Mouse (Mus musculus) activated CD4-positive, CD25-positive, alpha-beta regulatory T cell, adult 4 months (primary cell): ENCODE results near the gene Gm5767. TPM values are rescaled to one million over a fixed set of nuclear protein-coding genes. Genes with fewer than 3 reads are reported as not detected.

Experiments
- ATAC-seq: one replicate; pipeline ENCODE4 v1.8.0; 2017
- polyA plus RNA-seq, 2 experiments: library from polyadenylated mRNA; unstranded; fragments of 100-300 nt; shearing (Covaris generic); gene quantifications; one replicate each; pipeline ENCODE4 v1.2.1; 2017

Gm5767 gene
- polyA plus RNA-seq, result not detected

DNA sequence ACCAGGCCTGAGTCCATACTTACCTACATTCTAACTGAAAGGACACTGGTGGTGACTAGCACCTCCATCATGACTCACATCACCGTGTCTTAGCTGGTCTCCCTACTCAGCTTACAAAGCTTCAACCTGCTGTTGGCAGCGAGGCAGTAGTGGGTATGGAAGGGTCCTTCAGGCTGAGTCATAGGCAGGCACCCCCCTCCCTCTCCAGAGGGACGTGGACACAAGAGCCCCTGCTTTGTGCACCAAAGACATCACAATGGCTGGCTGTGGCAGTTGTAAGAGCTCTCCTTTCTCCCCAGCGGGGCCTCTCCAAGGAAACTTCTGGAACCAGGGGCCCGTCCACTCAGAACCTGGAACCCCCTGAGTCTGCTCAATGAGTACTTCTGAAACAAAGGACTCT lies at the start of gene Gm5767:
Gm5767 (plus strand) TSS at position 301 of the 400 bp plus-strand sequence.
- ATAC-seq, result no peak

DNA sequence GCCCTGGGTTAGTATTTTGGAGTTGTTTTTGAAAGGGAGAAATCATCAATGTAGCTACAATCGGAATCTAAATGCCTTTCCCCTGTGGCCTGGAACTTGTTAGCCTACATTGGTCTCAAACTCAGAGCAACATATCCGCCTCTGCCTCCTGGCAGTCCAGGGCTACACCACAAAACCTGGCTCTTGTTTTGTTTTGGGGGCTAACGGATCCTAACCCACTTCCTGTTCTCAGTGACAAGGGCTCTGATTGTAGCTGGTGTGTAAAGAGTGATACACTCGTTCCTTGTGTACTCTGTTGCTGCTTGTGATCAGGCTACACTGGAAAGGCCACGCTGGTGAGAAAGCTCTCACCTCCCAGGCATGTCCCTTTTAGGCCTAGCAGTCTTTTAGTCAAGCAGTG lies 49.1 kb upstream of the Gm5767 start:
- no peak for ATAC-seq

DNA sequence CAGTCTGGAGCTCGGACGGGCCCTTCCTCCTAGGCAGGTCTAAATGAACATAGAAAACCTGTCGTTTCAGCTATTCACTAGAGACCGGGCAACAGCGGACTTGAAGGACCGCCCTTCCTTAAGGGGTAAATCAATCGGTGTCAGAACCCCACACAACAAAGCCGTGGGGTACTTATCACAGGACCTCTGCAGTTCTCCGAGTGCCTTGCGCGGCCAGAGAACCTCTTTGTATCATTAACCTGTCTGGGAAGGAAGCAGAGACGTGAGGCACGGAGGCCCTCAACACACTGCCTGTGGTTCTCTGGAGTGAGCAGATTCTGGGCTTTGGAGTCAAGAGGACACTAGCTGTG lies 43.7 kb upstream of the Gm5767 start:
- no peak for ATAC-seq

DNA sequence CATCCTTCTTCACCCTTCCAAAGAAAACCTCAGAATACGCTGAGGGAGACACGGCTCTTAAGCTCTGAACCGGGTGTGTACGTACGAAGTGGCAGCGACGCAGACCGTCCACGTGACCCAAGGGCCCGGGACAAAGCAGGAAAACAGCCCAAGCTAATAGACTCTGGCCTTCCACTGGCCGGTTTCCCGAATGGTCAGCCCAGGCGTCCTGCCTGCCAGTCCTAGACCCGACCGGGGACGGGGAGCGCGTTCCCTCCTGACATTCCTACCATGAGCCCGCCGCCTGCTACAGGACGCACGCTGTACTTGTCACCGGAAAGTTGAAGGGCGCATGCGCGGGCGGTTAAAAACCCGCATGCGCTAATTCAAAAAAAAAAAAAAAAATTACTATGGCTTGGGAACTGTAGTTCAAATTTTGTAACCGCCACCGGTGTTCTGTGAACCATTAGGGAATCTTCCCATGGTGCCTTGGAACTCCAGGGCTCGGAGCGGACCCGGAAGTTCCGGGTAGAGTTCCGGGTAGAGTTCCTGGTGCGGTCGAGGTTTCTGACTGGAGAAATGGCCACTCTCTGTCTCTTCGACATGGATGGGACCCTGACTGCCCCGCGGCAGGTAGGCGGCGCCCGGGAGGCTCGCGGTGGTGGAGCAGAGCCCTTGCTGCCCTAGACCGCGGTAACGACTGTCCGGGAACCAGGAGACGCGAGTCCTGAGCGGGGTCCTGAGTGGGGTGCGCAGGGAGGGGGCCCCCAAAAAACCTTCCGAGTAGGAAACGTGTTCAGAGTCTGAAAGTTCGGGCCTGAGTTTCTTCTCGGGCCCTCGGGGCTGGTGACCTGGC lies 43.1 kb upstream of the Gm5767 start, which contains the start of the genes Pmm2 and Tmem186:
Pmm2 (plus strand) TSS at position 458 of the 835 bp plus-strand sequence.
Tmem186 (minus strand) TSS at position 496 of the 835 bp plus-strand sequence.
- peak; percentile 69 for ATAC-seq

DNA sequence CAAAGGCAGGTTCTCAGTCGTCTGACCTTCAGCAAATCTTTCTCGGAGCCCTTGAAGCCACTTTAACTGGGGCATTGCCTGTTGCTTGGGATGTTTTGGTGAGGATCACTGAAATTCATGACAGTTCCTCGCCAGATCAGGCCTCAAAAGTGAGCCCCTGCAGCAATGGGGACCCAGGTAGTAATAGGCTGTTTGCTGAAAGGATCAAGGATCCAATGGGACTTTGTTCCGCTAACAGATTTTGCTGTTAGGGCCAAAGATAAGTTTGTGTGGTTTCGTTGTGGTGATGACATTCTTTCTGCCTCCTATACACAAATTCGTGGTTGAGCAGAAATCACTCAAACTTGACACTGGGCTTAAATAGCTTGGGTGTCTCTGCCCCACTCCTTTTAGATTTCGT lies 42.4 kb upstream of the Gm5767 start:
- ATAC-seq, result no peak

DNA sequence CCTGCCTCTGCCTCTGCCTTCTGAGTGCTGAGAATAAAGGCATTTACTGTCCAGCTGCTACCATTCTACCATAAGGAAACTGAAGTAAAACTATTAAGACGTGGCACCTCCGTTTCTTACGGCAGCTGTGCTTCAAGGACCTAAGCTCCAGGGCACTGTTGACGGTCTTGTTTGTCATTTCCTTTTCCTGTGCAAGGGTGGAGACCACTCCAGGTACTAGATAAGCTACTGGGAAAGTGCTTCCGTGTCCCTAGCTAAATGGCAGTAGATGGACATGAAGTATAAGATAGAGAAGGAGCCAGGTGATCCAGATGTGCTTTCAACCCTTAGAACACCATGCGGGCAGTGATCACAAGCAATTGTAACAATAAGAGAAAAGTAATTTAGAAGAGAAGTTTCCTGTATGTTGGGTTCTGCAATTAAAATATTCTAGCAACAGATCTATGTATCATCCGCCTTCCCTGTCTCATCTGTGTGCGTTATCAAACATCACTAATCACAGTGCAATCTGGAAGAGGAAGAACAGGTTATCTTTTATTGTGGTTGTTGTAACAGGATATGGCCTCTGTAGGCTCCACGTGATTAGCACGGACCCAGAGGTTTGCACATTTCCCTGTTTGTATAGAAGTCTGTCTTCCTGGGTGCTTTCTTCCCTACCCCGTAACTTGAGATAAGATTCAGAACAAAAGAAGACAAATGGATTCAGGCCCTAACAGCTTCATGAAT lies 40.9 kb upstream of the Gm5767 start:
- peak; percentile 42 for ATAC-seq

DNA sequence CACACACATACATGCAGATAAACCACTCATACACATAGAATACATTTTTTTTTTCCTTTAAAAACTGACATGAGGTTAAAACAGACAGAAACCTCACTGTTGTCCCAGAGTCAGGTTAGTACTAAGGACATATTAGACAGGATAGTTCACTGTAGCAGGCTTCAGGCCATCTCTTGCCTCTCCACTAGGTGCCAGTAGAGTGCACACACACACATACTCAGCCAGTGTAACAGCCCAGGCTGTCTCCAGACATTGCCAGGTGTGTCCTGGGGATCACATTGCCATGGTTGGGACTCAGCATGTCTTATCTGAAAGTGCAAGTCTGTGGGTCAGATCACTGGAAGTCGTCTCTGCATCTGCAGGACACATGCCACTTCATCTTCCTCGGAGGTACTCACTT lies 36.7 kb upstream of the Gm5767 start:
- ATAC-seq, result peak; percentile 72

DNA sequence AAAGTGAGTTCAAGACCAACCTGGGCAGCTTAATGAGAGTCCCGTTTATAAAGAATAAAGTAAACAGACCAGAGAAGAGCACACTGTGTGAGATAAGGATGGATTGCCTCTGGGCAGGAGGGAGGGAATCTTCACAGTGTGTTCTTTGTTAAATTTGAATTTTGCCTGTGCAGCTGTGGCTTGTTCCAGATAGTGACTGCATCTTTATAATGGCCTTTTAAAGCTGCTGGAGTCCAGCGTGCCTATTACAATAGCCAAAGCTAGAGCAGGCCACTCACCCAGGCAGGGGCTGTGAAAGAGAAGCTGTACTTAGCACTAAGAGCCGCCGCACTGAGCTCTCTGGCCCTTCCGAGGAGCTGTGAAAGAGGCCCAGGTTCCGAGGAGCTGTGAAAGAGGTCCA lies 35.0 kb upstream of the Gm5767 start:
- ATAC-seq, result no peak

DNA sequence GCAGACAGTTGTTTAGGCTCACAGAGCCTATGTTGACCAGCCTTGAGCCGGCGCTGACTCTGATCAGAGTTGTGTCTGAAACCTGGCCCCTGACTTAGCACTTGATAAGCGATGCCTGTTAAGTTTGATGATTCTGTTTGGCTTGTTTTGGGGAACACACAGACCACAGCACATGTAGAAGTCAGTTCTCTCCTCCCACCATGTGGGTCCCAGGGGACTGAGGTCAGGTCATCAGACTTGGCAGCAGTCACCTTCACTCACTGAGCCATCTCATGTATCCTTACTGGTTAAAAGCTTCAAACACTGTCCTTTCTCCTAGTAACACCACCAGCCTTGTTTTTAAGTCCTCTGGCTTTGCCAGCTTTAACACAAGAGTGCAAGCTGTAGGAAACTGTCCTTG lies 30.6 kb upstream of the Gm5767 start:
- no peak for ATAC-seq

DNA sequence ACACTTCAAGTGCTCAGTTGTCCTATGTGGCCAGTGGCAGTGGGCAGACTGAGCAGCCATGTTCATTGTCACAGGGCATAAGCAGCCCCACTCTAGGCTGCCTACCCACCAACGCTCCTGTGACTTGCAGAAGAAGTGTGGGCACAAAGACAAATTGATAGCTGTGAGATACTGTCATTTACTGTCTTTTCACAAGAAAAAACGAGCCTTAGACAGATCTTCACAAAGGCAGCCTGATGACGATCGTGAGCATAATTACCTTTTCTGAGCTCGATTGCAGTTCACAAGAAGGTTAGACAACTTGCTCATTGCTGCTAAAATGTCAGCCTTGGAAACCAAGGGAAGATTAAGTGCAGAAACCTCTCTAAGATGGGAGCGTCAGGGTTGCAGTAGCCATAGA lies 25.5 kb upstream of the Gm5767 start:
- ATAC-seq, result no peak

DNA sequence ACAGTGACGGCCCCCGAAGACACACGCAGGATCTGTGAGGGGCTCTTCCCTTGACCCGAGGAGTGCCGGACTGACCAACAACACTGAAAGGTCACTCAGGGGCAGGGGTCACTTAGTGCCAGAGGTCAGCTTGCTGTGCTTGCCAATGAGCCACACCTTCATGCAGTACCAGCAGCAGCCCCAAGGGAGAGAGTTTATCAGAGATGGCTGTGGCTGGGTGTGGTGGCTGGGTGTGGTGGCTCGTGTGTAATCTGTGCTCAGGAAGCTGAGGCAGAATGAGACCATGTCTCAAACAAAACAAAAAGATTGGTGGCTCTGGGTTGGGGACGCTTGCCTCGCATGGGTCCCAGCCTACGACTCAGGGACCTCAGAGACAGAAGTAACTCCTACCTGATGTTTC lies 25.0 kb upstream of the Gm5767 start:
- peak; percentile 64 for ATAC-seq

DNA sequence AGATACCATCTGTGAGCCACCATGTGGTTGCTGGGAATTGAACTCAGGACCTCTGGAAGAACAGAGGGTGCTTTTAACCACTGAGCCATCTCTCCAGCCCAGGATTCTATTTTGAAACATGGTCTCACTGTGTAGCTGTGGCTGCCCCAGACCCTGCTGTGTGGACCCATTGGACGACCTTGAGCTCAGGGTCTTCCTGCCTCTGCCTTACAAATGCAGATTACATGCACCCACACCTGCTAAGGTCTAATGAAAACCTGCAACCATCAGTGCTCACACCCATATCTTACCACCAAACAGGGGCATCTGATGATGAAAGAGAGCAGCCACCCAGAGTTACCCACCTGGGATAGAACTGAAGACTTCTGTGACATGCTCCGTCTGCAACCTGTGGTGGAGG lies 24.3 kb upstream of the Gm5767 start:
- no peak for ATAC-seq

DNA sequence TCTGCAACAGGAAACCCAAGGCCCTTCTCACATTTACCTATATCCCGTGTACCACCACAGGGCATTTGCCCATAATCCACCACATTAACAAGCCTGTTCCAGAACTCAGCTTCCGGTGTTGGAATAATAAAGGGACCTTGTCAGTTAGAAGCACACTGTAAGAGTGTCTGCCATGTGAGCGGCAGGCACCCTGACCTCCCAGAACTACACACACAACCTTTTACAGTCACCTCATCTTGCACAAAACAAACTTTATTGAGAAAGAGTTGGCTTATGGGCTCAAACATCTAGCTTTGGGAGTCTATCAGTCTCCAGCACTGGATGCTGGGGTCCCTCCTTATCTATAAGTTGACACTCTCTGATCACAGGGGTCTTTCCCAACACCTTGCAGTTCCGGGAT lies 22.2 kb upstream of the Gm5767 start:
- no peak for ATAC-seq

DNA sequence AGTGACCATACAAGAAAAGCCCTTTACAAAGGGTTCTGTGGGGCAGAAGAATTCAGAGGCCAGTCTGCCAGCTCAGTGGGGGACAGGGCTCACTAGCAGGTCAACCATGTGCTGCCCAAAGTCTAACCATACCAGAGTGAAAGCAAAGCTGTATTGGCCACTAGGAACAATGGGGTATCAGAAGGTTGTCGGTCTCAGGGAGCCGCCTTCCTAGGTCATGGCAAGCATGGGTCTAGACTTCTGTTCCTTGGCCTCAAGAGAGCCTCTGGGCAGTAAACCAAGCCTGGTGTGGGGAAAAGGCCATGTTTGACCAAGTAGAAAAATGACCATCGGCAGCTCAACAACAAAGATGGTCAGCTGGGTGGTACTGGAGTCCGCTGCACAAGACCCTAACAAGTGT lies 21.8 kb upstream of the Gm5767 start:
- ATAC-seq, result no peak

DNA sequence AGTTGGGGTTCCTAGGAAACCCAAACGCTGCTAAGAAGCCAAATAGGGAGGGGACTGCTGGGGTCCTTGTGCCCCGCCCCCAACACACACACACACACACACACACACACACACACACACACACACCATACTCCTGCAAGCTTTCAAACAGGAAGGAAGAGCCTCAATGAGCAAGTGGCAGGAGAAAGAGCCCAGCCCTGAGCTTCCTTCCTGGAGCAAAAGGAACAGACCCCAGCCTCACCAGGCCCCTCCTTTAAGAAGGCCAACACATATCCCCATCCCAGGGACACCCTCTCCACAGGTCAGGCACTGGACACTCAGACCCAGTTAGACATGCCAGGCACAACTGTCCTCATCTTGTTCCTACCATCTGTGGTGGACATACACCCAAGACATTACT lies 17.5 kb upstream of the Gm5767 start:
- ATAC-seq, result no peak

DNA sequence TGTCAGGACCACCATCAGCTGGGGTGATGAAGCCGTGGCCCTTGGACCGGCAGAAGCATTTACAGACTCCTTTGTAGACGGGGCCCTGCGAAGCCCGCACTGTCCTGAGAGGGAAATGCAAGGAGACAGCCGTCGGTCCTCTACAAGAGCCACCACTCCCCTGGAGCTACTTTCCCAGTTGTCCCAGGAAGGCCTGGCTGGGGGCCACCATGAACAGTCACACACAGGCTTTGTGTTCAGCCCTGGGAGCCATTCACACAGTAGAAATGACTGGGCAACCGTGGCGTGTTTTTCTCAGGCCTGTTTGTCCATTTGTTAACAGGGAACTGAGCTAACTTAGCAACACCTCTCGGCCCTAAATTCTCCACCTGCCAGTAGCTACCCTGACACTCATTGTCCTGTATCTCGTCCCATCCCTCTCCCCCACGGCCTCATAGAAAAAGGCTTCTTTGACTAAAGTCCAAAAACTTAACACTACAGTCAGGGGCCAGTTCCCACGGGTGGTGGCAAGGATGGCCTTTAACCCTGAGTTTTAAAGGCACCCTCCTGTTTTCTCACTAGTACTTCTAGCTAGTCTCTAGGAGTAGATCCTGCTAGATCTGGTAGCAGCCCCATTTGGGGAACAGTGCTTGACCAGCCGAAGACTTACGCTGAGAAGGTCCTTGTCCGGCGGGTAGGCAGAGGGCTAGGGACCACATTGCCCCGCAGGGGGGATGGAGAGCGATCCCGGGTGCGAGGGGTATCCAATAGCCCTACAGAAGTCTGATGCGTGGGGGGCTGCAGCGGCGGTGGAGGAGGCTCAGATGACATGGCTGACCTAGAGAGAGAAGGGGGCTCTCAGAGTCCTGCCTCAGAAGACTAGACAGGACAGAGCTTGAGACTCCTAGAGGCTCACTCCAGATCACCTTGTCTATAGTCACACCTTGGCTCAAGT lies 16.7 kb upstream of the Gm5767 start:
- no peak for ATAC-seq

DNA sequence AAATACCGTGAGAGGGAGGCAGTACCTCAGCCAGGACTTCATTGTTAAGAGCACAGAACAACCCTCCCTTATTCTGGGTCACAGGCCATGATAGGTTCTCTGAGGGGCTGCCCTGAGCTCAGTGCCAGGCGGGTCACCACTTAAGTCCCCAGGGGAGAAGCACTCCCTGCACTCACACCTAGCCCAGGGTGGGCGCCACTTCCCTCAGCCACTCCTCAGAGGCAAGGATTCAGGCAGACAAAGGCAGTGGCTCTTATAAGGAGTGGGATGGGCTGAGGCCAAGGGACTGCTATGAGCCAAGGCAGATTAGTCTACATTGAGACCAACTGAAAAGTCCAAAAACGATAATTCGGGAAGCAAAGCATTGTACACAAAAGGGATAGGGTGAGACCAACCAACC lies 15.2 kb upstream of the Gm5767 start:
- no peak for ATAC-seq

DNA sequence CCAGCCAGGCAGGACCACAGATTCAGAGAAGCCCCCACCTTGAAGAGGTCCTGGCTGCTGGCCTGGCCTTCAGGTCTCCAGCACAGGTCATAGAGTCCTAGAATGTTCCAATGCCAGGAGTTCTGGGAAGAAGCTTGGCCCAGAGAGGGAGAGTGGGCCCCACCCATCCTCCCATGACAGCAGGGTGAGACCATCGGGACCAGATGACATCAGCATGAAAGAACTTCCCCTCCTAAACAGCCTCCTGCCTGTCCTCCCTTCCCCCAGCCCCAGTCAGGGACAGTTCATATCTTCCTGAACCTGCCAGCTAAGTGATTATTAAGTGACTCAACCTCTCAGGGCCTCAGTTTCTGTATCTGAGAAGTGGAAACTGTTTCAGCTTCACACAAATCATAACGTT lies 14.1 kb upstream of the Gm5767 start:
- ATAC-seq, result no peak

DNA sequence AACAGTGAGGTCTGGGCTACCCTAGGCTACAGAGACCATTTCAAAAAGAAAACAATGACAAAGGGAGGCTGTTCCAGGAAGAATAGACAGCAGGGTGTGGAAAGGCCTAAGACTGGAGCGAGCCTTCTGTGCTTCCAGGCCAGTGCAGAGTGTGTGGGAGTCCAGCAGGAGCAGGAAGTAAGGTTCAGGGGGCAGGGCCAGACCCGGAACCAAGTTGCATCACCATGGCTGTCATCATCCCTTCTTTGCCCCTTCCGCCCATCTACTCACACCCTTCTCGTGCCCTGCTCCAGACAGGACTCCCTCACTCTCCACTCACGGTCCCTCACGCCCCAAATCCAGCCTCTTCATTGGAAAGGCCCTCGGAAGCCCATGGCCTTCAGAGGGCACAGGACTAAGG lies 13.3 kb upstream of the Gm5767 start:
- no peak for ATAC-seq

DNA sequence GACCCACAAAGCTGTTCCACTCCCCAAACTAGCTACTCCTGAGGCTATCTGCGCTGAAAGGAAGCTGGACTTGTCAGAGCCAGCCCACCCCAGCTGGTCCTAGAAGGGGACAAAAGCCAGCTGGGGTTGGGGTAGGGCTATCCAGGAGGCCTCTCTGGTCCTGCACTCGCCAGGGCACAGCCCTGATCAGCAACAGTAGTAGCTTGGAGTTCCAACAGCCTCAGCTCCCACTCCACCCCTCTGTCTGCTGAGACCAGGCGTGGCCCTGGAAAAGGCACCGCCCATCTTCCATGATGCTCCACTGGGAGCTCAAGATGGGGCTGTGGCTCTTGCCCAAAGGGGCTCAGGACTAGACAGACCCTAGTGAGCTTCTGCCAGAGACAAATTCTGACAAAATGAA lies 12.8 kb upstream of the Gm5767 start:
- ATAC-seq, result no peak

DNA sequence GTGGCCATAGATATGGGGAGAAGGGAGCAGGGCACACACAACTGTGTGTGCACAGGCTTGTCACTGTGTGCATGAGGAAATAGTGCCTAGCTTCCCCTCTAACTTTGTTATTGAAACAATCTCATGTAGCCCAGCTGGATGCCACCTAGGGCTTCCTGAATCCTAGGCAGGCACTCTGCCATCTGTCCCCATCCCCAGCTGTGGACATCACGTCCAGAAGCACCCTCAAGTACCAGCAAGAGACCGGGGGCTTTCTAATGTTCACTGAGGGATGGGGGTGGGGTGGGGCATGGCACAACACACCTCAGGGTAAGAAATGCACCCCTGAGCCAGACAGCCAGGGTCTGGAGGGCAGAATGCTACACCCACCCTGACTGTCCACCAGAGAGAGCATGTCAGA lies 12.2 kb upstream of the Gm5767 start:
- no peak for ATAC-seq

DNA sequence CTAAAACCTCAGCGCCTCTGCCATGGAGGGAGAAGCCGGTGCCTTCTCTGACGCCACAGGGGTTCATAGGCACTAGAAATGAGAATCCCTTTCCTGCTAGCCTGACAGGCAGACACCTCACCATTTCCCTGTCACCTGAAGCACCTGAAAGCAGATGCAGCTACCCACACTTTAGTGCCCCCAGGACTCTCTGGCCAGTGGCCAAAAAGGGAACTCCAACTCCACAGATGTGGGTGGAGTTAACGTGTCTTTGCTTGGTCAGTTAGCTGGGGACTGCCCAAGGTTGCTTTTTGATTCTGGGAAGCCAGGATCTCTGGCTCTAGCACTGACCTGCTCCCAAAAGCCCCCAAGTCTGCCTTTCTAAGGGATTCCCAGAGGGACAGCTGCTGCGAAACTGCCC lies 11.1 kb upstream of the Gm5767 start:
- no peak for ATAC-seq
